Mouse (Mus musculus) forelimb bud, embryonic 11.5 days (tissue): ENCODE measurements around the gene Rab33b.
A peak's percentile ranks its signal among the peaks of the same experiment; 100 is the strongest.
"Not testable (repeated sequence)": the region's sequence is repeated elsewhere in the genome, so short reads cannot be mapped to it uniquely, and the experiment has no call there.

ENCODE experiments used
- DNase-seq: peaks from one replicate; pipeline ENCODE4 v3.0.0-alpha.2; 2012; ENCODE audit warnings: low read depth, low spot score

The Rab33b gene

DNA sequence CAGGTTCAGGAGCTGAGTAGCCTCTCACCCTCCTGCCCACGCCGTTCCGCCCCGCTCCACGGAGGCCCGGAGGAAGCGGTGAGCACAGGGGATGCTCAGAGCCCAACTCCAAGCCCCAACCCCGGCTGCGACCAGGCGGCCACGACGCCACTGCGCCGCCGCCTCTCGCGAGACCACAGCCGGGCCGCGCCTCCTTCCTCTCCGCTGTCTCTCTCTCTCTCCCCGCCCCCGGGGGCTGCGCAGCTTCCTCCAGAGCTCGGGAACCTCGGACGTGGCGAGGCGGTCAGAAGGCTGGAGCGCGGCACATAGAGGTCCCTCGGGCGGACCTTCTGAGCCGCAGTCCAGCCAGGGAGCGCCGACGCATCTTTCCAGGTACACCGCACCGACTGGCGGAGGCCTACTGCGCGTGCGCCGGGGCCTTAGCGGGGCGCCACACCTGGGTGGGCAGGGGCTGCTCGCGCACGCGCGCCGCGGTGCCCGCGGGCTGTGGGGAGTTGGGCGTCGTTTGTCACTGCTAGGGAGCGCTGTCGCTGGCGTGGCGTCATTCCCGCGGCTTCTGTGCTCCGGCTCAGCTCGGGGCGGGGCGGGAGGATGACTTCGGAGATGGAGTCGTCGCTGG lies at the start of gene Rab33b:
TSS of gene Rab33b (plus strand) at position 180 of the 619 bp plus-strand sequence.
- DNase-seq = peak; percentile 96

DNA sequence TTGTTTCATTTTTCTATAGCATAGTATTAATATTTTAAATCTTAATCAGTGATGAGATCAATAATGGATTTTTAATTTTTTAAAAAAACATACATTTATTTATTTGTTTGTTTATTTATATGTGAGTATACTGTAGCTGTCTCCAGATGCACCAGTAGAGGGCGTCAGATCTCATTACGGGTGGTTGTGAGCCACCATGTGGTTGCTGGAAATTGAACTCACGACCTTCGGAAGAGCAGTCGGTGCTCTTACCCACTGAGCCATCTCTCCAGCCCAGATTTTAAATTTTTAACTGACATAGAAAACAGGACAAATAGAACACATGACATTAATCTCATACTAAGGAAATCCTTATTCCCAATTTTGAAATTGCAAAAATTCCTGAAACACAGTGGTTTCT lies 49.4 kb upstream of the Rab33b start:
- not testable (repeated sequence) for DNase-seq

DNA sequence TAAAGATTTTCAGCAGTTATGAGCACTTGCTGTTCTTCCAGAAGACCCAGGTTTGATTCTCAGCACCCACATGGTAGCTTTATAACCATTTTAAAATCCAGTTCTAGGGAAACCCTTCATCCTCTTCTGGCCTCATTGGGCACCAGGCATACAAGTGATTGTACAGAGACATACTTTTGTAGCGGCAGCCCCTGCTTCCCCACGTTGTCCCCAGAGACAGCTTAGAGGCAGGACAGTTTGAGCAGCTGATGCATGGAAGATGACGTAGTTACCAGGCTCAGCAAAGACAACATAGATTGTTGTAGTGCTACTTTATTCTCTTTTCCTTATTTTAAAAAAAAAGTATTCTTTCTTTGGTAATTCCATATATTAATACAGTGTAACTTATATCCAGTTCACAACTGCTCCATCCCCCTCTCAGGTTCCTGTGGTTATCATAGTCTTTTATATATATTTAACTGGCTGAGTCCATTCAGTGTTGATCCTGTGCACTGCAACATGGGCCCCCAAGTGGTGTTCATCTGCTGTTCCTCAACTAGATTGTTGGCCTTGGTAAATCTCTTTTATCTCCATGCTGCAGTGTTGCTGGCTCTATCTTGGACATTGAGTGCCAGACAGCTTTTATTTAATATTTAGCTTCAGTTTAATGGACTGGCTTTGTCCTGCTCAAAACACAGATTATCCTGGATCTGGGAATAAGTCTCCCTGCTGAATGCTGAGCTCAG lies 48.7 kb upstream of the Rab33b start:
- no peak for DNase-seq

DNA sequence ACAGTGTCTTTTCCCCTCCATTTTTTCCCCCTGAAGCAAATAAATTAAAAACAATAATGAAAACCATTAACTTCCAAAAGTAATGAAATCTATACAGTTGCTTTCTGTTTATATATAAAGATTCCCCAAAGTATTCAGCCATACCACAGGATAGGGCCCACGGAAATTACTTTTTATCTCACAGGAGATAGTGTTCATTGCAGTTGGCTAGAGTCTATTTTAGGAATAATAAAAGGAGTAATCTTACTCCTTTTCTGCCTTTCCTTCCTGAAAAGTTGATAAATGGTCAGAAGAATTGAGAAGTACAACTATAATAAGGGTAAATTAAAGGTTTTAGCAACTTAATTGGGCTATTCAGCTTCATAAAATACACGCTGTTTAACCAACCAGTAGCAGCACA lies 15.2 kb upstream of the Rab33b start:
- DNase-seq = no peak

DNA sequence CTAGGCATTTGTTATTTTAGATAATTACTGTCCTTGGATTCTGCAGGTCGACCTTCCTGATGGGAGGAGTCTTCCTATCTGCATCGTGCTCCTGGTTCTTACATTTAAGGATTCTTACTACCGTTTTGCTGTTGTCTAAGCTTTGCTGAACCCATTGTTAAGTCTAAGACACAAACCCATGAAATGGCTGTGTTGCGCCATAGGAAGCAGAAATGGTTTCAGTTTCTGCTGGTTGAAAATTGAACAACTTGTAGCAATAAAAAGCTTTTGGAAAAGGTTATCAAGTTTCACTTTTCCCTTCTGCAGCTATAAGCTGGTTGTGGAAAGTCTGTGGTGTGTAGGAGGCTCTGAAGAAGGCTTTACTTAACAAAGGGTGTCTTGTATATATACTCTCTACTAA lies 8.0 kb upstream of the Rab33b start:
- DNase-seq = no peak

DNA sequence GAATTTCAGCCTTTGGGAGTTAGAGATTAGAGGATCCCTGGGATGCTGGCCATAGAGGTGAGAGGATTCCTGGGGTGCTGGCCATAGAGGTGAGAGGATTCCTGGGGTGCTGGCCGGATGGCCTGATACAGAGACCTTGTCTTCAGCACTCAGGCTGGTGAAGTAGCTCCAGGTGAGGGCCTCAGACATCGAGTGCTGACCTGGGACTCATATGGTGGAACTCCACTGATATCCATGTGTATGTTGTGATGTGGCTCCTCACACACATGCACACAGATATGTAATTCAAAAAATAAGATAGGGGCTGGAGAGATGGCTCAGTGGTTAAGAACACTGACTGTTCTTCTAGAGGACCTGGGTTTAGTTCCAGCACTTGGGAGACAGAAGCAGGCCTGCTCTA lies 3.8 kb upstream of the Rab33b start:
- no peak for DNase-seq

DNA sequence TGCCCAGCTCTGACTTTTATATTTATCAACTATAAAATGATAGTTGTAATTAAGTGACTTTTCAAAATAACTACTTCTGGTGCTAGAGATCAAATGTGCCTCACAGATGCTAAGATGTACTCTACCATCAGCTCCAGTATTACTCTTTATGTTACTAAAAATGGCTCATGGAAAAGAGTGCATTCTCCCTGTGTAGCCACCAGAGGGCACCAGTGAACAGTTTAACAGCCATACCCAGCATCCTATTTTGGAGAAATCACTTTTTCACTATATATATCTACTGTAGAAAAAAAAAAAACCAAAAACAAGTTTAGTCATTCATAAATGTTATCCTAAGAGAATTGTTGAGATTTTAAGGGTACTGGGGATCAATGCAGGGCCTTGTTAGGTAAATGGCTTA lies 2.7 kb upstream of the Rab33b start:
- DNase-seq = peak; percentile 69

DNA sequence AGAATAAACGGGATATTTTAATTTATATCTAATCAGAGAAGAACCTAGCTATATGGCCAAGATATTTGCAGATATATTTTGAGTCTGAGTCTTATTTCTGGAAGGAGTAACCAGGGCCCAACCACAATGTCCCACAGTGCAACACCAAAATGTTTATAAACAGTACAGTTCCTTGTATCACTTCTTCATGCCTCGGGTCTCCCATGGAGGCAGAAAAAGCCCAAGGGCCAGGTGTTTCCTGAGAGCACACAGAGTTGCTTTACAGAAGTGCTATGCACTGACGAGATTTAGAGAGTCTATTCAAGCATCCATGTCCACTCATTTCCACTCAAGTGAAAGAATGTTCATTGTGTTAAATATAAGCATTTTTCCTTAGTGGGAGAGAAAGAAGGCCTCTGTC lies 1.8 kb upstream of the Rab33b start:
- no peak for DNase-seq

DNA sequence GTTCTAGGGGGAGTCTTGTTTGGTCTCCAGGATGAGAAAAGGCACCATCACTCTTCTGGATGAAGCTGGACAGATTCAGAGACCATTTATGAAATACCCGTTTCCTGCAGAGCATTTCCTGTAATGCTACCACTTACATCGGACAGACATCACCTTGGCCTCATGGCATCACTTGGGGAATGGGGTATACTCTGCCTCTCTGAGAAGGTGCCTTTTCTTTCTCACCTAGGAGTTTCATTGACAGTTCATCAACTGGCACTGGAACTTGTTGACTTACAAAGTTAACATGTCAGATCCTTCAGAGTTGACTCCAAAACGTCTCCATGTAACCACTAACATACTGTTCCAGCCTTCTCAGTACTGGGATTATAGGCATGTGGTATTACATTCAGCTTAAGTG lies 939 bp upstream of the Rab33b start:
- no peak for DNase-seq

DNA sequence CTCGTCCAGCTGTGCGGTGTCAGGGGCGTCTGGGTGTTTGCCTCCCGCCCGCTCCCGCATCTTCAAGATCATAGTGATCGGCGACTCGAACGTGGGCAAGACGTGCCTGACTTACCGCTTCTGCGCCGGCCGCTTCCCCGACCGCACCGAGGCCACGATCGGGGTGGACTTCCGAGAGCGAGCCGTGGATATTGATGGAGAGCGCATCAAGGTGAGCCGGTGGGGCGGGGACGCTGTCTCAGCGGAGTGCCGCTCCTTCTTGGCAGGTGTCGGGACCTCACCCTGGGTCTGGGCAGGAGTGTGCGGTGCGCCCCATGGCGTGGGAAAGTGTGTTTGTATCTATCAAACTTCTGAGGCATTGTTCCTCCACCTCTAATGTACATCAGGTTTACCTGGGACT lies 650 bp downstream of the Rab33b start:
- no peak for DNase-seq

DNA sequence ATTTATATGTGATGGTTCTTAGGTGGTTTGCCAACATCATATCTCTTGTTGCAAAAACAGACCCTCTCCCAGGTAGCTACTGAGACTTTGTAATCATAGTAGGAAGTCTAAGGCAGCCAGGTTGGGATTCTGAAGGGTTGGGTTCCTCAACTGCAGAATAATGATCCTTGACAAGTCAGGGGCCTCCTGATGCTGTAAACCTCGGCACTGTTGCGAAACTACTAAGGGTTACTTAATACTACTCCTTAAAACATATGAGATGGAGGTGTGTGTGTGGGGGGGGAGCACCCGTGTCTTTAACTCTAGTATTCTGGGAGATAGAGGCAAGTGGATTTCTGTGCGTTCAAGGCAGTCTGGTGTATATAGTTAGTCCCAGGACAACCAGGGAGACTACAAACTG lies 1.6 kb downstream of the Rab33b start:
- DNase-seq = no peak

DNA sequence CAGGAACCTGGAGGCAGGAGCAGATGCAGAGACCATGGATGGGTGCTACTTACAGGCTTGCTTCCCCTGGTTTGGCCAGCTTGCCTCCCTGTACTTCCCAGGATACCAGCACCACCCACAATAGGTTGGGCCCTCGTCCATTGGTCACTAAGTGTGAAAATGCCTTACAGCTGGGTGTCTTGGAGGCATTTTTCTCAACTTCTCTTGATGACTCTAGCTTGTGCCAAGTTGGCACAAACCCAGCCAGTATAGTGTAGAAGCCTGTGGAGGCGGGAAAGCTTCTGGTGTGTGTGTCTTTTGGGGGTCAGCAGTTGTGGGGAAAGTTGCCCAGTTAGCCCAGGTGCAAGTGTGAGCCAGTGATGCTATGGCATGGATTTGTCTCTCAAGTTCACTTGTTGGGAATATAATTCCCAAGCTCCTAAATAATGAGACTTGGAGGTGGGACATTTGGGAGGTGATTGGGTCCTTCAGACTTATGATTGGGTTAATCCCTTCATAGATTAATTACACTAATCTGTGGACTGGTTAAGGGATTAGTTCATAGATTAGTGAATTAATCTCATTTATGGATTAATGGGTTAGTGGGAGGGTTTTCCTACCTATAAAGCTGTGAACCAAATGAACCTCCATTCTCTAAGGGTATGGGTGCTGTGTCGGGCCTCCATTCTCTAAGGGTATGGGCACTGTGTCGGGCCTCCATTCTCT lies 2.9 kb downstream of the Rab33b start:
- DNase-seq = no peak

DNA sequence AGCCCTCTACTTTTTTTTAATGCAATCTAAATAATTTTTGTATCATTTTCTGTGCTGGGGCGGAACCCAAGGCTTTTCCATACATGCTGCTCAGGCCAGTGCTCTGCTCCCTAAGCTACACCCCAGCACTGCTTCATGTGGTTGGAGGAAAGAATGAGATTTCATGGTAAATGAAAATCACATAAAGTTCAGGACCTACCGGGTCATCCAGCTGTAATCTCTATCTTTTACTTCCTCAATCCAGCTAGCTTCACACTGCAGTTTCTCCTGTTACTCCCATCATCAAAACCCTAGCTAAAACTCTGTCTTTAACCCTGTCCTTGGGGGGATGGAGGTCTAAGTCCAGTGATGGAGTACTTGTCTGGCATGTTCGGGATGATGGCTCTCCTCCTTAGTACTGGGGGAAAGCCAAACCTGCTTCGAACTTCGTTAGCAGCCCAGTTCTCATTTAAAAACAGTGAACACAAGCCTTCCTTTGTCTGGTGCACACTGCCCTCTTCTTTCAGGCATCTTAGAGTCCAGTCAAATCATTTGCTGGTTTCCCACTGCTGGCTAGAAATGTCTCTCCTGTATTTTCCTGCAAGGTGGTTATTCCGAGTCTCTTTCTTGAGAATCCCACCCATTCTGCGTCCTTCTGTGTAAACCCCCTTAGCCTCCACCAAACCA lies 6.5 kb downstream of the Rab33b start:
- no peak for DNase-seq

DNA sequence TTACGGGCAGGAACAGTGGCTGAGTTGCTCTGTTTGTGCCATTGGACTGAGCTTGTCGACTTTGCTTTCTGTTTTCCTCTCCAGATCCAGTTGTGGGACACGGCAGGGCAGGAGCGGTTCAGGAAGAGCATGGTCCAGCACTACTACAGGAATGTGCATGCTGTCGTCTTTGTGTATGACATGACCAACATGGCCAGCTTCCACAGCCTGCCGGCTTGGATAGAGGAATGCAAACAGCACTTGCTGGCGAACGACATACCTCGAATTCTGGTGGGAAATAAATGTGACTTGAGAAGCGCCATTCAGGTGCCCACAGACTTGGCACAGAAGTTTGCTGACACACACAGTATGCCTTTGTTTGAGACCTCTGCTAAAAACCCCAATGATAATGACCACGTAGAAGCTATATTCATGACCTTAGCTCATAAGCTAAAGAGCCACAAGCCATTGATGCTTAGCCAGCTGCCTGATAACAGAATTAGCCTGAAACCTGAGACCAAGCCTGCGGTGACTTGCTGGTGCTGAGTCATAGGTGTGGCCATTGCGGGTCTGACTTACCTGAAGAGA lies 9.6 kb downstream of the Rab33b start:
- no peak for DNase-seq

DNA sequence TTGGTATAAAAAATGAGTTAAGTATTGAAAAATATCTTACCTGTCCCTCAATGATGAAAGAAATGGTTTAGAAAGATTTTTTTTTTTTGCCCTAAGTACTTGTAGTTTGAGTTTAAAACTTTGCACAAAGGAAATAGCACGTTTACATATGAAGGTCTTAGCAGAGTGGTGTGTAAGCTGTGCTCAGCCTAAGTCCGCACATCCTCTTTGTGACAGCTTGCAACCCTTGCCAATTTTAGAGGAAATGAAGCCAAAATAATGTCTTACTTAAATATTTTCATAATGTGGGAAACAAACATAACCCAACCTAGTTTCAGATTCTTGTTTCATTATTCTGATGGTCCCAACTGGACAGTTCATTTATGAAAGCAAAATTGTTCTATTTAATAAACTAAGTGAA lies 10.7 kb downstream of the Rab33b start:
- no peak for DNase-seq

DNA sequence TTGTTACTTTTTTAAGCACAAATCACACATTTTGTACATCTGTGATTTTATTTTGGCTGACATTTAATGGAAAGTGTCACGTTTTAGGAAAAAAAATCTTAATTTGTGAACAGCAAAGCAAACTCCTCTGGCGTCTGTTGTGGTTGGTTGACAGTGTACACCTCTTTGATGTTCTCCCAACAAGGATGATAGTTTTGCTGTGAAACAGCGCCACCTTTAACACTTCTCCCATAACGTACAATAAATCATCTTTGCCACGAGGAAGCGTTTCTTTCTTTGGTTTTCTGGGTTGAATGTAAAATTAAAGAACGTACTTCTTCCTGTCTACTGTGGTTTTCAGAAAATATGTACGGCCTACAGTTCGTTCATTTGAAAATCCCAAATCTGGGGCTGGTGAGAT lies 11.9 kb downstream of the Rab33b start:
- DNase-seq = no peak

DNA sequence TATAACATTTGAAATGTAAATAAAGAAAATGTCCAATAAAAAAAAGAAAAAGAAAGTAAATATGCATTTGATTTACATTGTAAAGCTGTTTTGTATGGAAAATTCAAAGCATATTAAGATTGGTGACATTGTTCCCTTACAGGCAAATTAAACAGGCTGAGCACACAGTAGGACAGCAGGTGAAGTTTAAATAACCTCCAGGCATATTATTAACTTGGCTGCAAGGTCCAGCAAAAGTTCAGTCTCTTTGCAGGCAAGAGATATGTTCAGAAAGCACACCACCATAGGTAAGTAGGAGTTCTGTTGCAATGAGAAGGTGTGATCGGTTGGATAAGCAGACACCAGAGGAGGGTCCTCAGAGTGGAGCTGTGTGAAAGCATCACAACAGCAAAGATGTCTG lies 14.3 kb downstream of the Rab33b start:
- no peak for DNase-seq

DNA sequence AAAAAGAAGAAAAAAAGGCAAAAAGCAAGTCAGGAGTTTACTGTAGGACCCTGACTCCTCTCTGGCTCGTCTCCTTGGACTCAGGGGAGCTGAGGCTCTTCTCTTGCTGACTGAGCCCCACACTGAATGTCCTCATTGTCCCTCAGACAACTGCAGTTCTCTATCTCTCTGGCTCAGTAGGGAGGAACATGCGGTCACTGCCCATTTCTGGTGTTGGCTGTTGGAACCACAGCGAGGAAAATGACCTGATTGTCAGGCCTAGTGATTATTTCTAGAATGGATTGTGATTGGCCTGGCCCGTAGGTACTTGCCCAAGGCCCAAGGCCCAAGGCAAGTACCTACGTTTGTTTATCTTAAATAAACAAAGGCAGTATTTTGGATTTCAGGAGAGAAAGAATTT lies 14.9 kb downstream of the Rab33b start:
- DNase-seq = no peak

DNA sequence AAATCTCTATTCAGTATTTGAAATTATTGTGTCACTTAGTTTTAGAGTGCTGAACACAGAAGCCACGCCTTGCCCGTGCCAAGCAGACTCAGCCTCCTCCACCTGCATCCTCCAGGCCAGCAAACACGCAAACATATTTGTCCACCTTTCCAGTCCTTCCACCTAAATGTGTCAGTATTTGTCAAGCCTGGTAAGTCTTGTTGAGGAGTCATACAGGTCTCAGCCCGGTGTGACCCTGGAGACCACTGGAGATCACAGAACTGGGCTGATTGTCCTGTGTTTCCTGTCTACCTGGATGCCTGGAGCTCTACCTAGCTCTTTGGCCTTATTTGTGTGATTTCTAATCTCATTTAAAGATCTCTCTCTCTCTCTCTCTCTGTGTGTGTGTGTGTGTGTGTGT lies 16.2 kb downstream of the Rab33b start:
- DNase-seq = no peak

DNA sequence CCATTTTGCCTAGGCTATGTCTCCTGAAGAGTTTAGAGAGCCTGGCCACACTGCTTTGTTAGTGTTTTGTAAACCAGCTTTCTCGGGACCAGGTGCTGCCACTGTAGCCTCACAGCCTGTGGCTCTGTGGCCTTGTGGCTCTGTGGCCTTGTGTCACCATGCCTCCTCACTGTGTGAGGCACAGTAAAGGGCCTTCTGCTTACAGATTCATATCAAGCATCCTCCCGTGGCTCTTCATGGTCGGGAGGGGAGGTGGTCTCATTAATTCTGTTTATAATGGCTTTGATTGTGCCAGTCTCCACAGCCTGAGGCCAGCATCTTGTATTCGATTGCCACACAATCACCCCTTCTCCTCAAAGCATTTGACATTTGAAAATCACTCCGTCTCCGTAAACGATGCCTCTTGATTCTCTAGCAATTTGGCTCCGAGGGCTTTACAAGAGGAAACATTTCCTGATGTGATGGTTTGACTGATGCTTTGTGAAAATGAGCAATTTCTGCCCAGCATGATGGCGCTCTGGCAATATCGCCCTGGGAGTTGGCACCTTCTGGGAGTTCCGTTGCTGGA lies 20.7 kb downstream of the Rab33b start:
- no peak for DNase-seq

DNA sequence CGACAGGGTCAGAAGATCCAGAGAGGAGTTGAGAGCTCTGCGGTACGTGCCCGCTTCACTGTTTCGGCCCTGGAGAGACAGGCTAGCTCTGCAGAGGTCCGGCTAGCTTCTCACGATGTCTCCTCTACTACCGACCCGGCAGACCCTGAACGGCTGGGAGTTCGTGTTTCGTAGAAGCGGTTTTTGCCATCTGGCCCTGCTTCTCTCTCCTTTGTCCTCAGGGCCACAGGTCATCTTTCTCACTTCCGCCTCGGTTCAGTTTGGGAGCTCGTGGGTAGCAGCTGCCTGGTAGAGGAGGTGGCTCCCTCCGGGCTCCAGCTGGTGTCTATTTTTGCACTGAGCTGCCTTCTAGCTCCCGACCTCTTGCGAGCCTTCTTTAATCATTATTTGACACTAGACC lies 21.7 kb downstream of the Rab33b start:
- DNase-seq = no peak

DNA sequence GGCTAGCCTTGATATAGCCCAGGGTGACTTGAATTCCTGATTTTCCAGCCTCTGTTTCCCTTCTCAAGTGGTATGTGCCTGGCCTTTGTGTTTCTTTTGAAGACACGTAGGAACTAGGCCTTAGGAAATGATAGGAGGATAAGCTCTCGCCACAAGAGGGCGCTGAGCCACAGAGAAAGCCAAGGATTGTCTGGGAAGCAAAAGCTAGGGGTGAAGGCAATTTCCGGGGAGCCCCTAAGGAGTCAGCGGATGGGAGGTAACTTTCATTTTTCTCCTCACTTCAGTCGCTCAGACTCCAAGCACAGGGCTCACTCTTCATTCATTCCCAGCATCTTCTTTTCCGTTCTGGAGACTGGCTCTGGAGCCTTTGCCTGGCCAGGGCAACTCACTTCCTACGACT lies 27.2 kb downstream of the Rab33b start:
- DNase-seq = peak; percentile 73
